Mouse (Mus musculus) limb, embryonic 14.5 days (tissue): ENCODE measurements around the gene Mecom. TPM values are rescaled to one million over a fixed set of nuclear protein-coding genes. Genes with fewer than 3 reads are reported as not detected.

Experiments used
- ATAC-seq: fragments of 200-750 bp; cut with Nextera tagmentation; 2 replicates; pipeline ENCODE4 v1.8.0; 2017; ENCODE audit warnings: low read depth, moderate number of reproducible peaks, moderate TSS enrichment; ENCODE audit not compliant: low FRiP score
- DNase-seq: peaks from one replicate; pipeline ENCODE4 v3.0.0-alpha.2; 2015; ENCODE audit warnings: low spot score
- H3K27ac ChIP-seq: fragments of 300-500 bp; sonication (generic); replicated peaks from 2 replicates; pipeline ENCODE4 v1.5.1; 2014; ENCODE audit warnings: low read depth, mild to moderate bottlenecking, low read length, moderate library complexity, mixed read lengths
- H3K27me3 ChIP-seq: fragments of 300-500 bp; sonication (generic); 2 replicates; pipeline ENCODE4 v1.6.1; 2014; ENCODE audit warnings: low read length, mixed read lengths; ENCODE audit not compliant: control insufficient read depth, insufficient read depth
- H3K36me3 ChIP-seq: fragments of 300-500 bp; sonication (generic); 2 replicates; pipeline ENCODE4 v1.6.1; 2014; ENCODE audit warnings: mild to moderate bottlenecking, low read length, moderate library complexity, mixed read lengths; ENCODE audit not compliant: control insufficient read depth, insufficient read depth
- H3K4me1 ChIP-seq: fragments of 300-500 bp; sonication (generic); 2 replicates; pipeline ENCODE4 v1.6.1; 2014; ENCODE audit warnings: antibody characterized with exemption, low read length, mixed read lengths; ENCODE audit not compliant: control insufficient read depth, insufficient read depth
- H3K4me2 ChIP-seq: fragments of 300-500 bp; sonication (generic); replicated peaks from 2 replicates; pipeline ENCODE4 v1.6.1; 2014; ENCODE audit warnings: low read depth, mild to moderate bottlenecking, low read length, moderate library complexity; ENCODE audit not compliant: severe bottlenecking
- H3K4me3 ChIP-seq: fragments of 300-500 bp; sonication (generic); replicated peaks from 2 replicates; pipeline ENCODE4 v1.5.1; 2014; ENCODE audit warnings: low read length
- H3K9ac ChIP-seq: fragments of 300-500 bp; sonication (generic); 2 replicates; pipeline ENCODE4 v1.6.1; 2014; ENCODE audit warnings: mild to moderate bottlenecking, low read depth, low read length, moderate library complexity; ENCODE audit not compliant: severe bottlenecking
- H3K9me3 ChIP-seq: fragments of 300-500 bp; sonication (generic); 2 replicates; pipeline ENCODE4 v1.6.1; 2016; ENCODE audit warnings: low read length; ENCODE audit not compliant: control insufficient read depth
- POLR2A ChIP-seq: fragments of 200-500 bp; IDR thresholded peaks from 2 replicates; pipeline ENCODE4 v1.8.0; 2012; ENCODE audit warnings: inconsistent platforms, mild to moderate bottlenecking, moderate library complexity, borderline replicate concordance; ENCODE audit not compliant: insufficient read depth, insufficient read length; ENCODE audit errors: extremely low read depth
- WGBS: fragments of 180-500 bp; shearing (Covaris S2); extraction: QIAGEN DNeasy Blood & Tissue Kit; methylation state at CpG from one replicate; pipeline ENCODE4 v1.1.7; 2014; 5-methylcytosine and 5-hydroxymethylcytosine counted together
- polyA plus RNA-seq, 2 experiments: library from polyadenylated mRNA; depleted of rRNA in 1 of 2; stranded (reverse) in 1 of 2; unstranded in 1 of 2; fragments of >200 nt; fragmentation: Nextera tagmentation in 1 of 2; extraction: Ambion mirVana in 1 of 2; gene quantifications; 2 replicates each; pipeline versions ENCODE4 v1.2.1 to v1.2.3; 2012 to 2014

Gene Mecom
- polyA plus RNA-seq, 2 experiments = 35.8 to 42.2 TPM

DNA sequence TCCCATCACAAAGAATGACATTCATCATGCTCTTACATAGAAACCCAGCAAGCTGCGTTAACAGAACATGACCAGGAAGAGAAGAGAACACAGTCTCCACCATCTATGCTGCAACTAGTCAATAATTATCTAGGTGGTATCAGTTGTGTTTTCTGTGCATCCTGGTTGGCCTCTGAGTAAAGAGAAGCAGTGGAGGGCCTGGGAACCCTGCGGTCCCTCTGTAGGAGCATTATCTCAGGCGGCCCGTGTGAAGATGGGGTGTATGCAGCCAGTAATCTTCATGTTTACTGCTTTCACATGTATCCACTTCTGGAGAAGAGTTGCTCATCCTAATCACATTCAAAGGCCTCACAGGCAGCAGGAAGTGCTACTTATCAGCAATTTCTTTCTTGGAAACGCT, 407.5 kb downstream of the Mecom start:
- H3K27me3 ChIP-seq = no peaks in the 10 kb centered on the region
- 73% methylated on average over 5 of the region's 5 CpGs for WGBS
- no peak overlapping the region for H3K27ac ChIP-seq
- H3K4me1 ChIP-seq = peaks cover 24% of the 10 kb centered on the region
- no peak overlapping the region for H3K4me2 ChIP-seq
- ATAC-seq (no peak), DNase-seq (no peak)
- no peak overlapping the region for H3K9ac ChIP-seq
- H3K36me3 ChIP-seq = no peaks in the 10 kb centered on the region
- H3K9me3 ChIP-seq = no peaks in the 10 kb centered on the region
- H3K4me3 ChIP-seq = no peak overlapping the region
- no peak for TF ChIP-seq POLR2A

DNA sequence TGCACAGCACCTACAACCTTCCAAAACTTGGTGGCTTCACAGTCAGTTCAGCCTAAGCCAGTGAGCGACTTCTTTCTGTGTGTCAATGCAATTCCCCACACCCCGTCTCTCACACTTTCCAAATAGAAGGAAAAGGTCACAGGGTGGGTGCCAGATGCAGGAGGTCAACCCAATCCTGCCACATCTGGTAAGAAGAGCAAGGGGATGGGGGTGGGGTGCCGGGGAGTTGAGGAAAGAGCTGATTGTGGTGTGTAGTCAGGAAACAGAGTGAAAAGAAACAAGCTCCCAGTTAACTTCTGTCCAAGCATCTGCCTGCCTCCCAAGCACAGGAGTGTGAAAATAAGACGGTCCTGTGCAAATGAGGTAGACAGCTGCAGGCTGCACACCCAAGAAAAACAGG, 408.1 kb downstream of the Mecom start:
- Histone ChIP-seq H3K4me1 (peaks cover 21% of the 10 kb centered on the region), H3K9ac (no peak overlapping the region), H3K27ac (no peak overlapping the region; the same call in 1 of the 2 replicates), H3K4me3 (no peak overlapping the region), H3K9me3 (no peaks in the 10 kb centered on the region), H3K27me3 (no peaks in the 10 kb centered on the region), H3K36me3 (no peaks in the 10 kb centered on the region), H3K4me2 (no peak overlapping the region)
- ATAC-seq (no peak), DNase-seq (no peak)
- 37% methylated on average over 4 of the region's 4 CpGs for WGBS
- no peak for TF ChIP-seq POLR2A

DNA sequence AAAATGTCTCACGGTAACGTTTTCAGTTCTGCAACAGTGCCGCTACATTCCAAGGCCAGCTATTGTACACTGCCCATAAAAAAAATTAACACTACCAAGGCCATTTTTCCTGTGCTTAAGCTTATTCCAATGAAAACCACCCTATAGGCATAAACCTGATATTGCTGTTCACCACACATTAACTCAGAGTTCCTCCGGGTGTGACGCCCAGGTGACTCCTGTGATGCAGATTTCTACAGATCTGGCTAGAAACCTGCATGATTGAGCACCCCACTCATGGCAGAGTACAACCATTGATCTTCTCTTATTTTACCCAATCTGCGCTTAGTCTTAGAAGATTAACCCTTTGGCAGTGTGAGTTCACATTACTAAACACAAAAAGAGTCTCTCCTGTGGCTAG, 409.2 kb downstream of the Mecom start:
- Histone ChIP-seq H3K4me2 (no peak overlapping the region), H3K9me3 (no peaks in the 10 kb centered on the region), H3K27ac (no peak overlapping the region), H3K36me3 (no peaks in the 10 kb centered on the region), H3K4me3 (no peak overlapping the region), H3K4me1 (peaks cover 10% of the 10 kb centered on the region), H3K9ac (no peak overlapping the region), H3K27me3 (no peaks in the 10 kb centered on the region)
- DNase-seq = peak; percentile 28
- WGBS = 47% methylated on average over 6 of the region's 6 CpGs
- no peak for TF ChIP-seq POLR2A
- no peak for ATAC-seq

DNA sequence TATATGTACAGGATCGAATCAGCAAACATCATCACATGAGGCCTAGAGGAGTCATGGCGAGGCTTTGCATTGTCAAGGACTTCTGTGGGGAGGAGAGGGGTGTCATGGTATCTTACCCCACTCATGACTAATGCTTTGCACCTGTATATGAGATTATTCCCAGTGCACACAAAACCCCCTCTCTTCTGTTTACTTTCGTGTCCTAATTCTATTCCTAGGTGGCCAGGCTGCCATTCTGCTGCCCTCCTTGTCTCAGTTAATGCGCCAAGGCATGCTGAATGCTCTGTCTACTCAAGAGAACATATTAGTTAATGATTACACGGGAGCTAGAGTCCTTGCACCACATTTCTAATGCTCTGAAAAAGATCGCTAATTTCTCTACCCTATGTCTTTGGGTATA, 412.0 kb downstream of the Mecom start:
- no peak for TF ChIP-seq POLR2A
- Histone ChIP-seq H3K9ac (no peak overlapping the region), H3K4me1 (peaks cover 11% of the 10 kb centered on the region), H3K27me3 (no peaks in the 10 kb centered on the region), H3K36me3 (no peaks in the 10 kb centered on the region), H3K4me2 (no peak overlapping the region), H3K4me3 (no peak overlapping the region), H3K27ac (no peak overlapping the region), H3K9me3 (no peaks in the 10 kb centered on the region)
- ATAC-seq = no peak
- no peak for DNase-seq
- 87% methylated on average over 6 of the region's 6 CpGs for WGBS

DNA sequence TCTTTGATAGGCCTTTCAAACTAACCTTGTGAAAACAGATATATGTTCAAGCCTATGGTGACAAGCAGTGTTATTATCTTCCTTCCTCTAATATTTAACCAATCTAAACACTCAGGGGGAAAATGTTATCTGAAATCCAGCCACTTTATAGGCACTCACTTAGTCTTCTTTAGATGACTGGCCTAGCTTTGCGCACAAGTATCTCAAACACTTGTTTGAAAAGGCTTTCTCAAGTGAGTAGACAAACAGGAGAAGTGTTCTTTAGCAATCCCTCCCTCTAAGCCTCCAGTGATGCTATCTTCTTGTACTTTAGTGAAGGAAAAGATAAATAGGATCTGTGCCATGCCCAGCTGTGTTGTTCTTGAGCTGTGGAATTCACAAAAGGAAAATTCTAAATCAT, 412.7 kb downstream of the Mecom start:
- no peak for TF ChIP-seq POLR2A
- DNase-seq = no peak

DNA sequence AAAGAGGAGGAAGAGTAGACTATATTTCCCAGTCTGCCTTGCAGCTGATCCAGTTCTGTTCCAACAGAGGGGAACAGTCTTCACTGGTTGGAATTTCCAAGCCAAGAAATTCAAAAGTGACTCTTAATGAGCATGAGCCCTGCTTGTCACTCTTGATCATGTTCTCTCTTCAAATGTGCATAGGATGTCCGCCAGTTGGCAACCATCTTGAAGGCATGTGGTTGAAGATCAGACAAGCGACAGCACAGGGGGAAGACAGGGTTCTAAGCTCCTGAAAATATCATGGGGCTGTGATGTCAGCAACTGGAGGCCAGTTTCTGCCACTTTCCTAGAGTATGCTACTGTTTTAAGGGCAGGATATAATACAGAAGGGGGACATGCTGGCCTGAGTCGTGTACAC, 414.8 kb downstream of the Mecom start:
- no peaks in the 10 kb centered on the region for H3K27me3 ChIP-seq
- no peak overlapping the region for H3K27ac ChIP-seq
- DNase-seq (no peak), ATAC-seq (no peak)
- peaks cover 7% of the 10 kb centered on the region for H3K4me1 ChIP-seq
- H3K9me3 ChIP-seq = no peaks in the 10 kb centered on the region
- H3K9ac ChIP-seq = no peak overlapping the region
- no peak overlapping the region for H3K4me2 ChIP-seq
- no peak for TF ChIP-seq POLR2A
- 86% methylated on average over 3 of the region's 3 CpGs for WGBS
- no peak overlapping the region for H3K4me3 ChIP-seq
- H3K36me3 ChIP-seq = no peaks in the 10 kb centered on the region

More for the DNA sequence above, 412.7 kb downstream of the Mecom start:
- WGBS = 97% methylated on average over 1 of the region's 1 CpGs
- Histone ChIP-seq H3K4me3 (no peak overlapping the region), H3K4me2 (no peak overlapping the region), H3K9ac (no peak overlapping the region), H3K36me3 (no peaks in the 10 kb centered on the region), H3K4me1 (peaks cover 15% of the 10 kb centered on the region), H3K27me3 (no peaks in the 10 kb centered on the region), H3K9me3 (no peaks in the 10 kb centered on the region), H3K27ac (no peak overlapping the region)
- no peak for ATAC-seq
